Mouse (Mus musculus) MEL (cell line): Measurements from ENCODE around the gene Tdrd7.

Experiments
- CHD1 ChIP-seq: IDR thresholded peaks from 2 replicates; pipeline ENCODE4 v1.6.1; 2012; ENCODE audit warnings: low read depth, mild to moderate bottlenecking, inconsistent platforms, low read length, improper control_type of control experiment
- CHD2 ChIP-seq: IDR thresholded peaks from 2 replicates; pipeline ENCODE4 v1.6.1; 2011; ENCODE audit warnings: low read length, improper control_type of control experiment
- EP300 ChIP-seq, 2 experiments: IDR thresholded peaks; 2 replicates each; pipeline ENCODE4 v1.6.1; 2011; ENCODE audit warnings: improper control_type of control experiment in 2 of 2, low read length in 2 of 2, low read depth in 1 of 2, mild to moderate bottlenecking in 1 of 2
- MAFK ChIP-seq: IDR thresholded peaks from 2 replicates; pipeline ENCODE4 v1.6.1; 2011; ENCODE audit warnings: low read depth, mild to moderate bottlenecking, low read length, improper control_type of control experiment, borderline replicate concordance
- TAL1 ChIP-seq: IDR thresholded peaks from 2 replicates; pipeline ENCODE4 v1.6.1; 2012; ENCODE audit warnings: mild to moderate bottlenecking, inconsistent platforms, low read length, moderate library complexity, mixed read lengths
- UBTF ChIP-seq: IDR thresholded peaks from 2 replicates; pipeline ENCODE4 v1.6.1; 2012; ENCODE audit warnings: low read depth, mild to moderate bottlenecking, inconsistent platforms, low read length, improper control_type of control experiment, moderate library complexity, borderline replicate concordance; ENCODE audit not compliant: insufficient read depth
- USF1 ChIP-seq: IDR thresholded peaks from 2 replicates; pipeline ENCODE4 v1.6.1; 2014; ENCODE audit warnings: low read depth, mild to moderate bottlenecking, inconsistent platforms, low read length, improper control_type of control experiment, moderate library complexity
- ZNF384 ChIP-seq: IDR thresholded peaks from 2 replicates; pipeline ENCODE4 v1.6.1; 2012; ENCODE audit warnings: low read depth, mild to moderate bottlenecking, inconsistent platforms, low read length, improper control_type of control experiment

- TF ChIP-seq EP300 (IDR thresholded peaks at IDR 0.05; ENCODE audit: low read depth in 1 of 2, low read length in 2 of 2), result no peak
- no peak for TF ChIP-seq ZNF384
- TF ChIP-seq CHD1, result no peak
- no peak for TF ChIP-seq CHD2
- no peak for TF ChIP-seq UBTF
- TF ChIP-seq MAFK, result no peak
- TF ChIP-seq USF1, result no peak
- no peak for TF ChIP-seq TAL1
Observed at GRCm38 (mm10) chr4:46038591-46038891, 73.4 kb downstream of the Tdrd7 start.
